Mouse (Mus musculus) CH12.LX (cell line): ENCODE data around the gene Gdf9. TPM values are rescaled to one million over a fixed set of nuclear protein-coding genes. Genes with fewer than 3 reads are reported as not detected.
A peak's percentile ranks its signal among the peaks of the same experiment; 100 is the strongest.

Experiments
- DNase-seq: peaks from one replicate; pipeline ENCODE4 v3.0.0-alpha.2; 2013; ENCODE audit errors: extremely low read depth
- H3K27ac ChIP-seq: 2 replicates; pipeline ENCODE4 v1.5.1; 2012; ENCODE audit warnings: low read depth, mild to moderate bottlenecking, control low read depth, moderate library complexity; ENCODE audit not compliant: insufficient read depth
- H3K27me3 ChIP-seq: replicated peaks from 2 replicates; pipeline ENCODE3; 2012; ENCODE audit warnings: inconsistent platforms
- H3K36me3 ChIP-seq, 2 experiments: replicated peaks in 1 of 2; 2 replicates each; pipeline versions ENCODE3 to v1.6.1; 2012; ENCODE audit warnings: inconsistent platforms in 1 of 2, low read length in 1 of 2, mild to moderate bottlenecking in 1 of 2, mixed read lengths in 1 of 2, moderate library complexity in 1 of 2; ENCODE audit not compliant: control insufficient read depth in 1 of 2, insufficient read depth in 1 of 2
- H3K4me1 ChIP-seq, 2 experiments: 2 replicates each; pipeline ENCODE4 v1.6.1; 2012; ENCODE audit warnings: inconsistent platforms in 1 of 2, moderate library complexity in 1 of 2; ENCODE audit not compliant: insufficient read depth in 2 of 2, control insufficient read depth in 1 of 2
- H3K4me2 ChIP-seq: 2 replicates; pipeline ENCODE4 v1.6.1; 2012; ENCODE audit warnings: low read depth, mild to moderate bottlenecking, control low read depth; ENCODE audit not compliant: poor library complexity, insufficient read depth, severe bottlenecking
- H3K4me3 ChIP-seq, 3 experiments: fragments of 150-350 bp in 1 of 3; sonication (generic) in 1 of 3; replicated peaks in 1 of 3; 2 replicates each; pipeline versions ENCODE3 to v1.5.1; 2011 to 2012; ENCODE audit warnings: low read depth in 2 of 3, low read length in 2 of 3, mild to moderate bottlenecking in 2 of 3, moderate library complexity in 2 of 3, control low read depth in 1 of 3, improper control_type of control experiment in 1 of 3, inconsistent platforms in 1 of 3, mixed read lengths in 1 of 3; ENCODE audit not compliant: poor library complexity in 1 of 3
- H3K79me2 ChIP-seq: replicated peaks from 2 replicates; pipeline ENCODE4 v1.6.1; 2012; ENCODE audit warnings: mild to moderate bottlenecking, moderate library complexity; ENCODE audit not compliant: control insufficient read depth, poor library complexity, insufficient read depth, severe bottlenecking; ENCODE audit errors: extremely low read depth
- H3K9ac ChIP-seq: 2 replicates; pipeline ENCODE4 v1.6.1; 2012; ENCODE audit warnings: low read depth, mild to moderate bottlenecking, control low read depth, moderate library complexity; ENCODE audit not compliant: insufficient read depth
- H3K9me3 ChIP-seq: replicated peaks from 2 replicates; pipeline ENCODE3; 2012; ENCODE audit warnings: low read length, inconsistent platforms, mixed read lengths
- BHLHE40 ChIP-seq: IDR thresholded peaks from 2 replicates; pipeline ENCODE4 v1.6.1; 2011; ENCODE audit warnings: mild to moderate bottlenecking, low read depth, low read length, improper control_type of control experiment
- CHD1 ChIP-seq: IDR thresholded peaks from 2 replicates; pipeline ENCODE4 v1.6.1; 2012; ENCODE audit warnings: low read depth, low read length, improper control_type of control experiment, inconsistent platforms
- CHD2 ChIP-seq: IDR thresholded peaks from 2 replicates; pipeline ENCODE4 v1.6.1; 2011; ENCODE audit warnings: low read length, improper control_type of control experiment
- CTCF ChIP-seq, 2 experiments: IDR thresholded peaks in 1 of 2; conservative IDR thresholded peaks in 1 of 2; 2 replicates each; pipeline ENCODE4 v1.5.1; 2011 to 2012; ENCODE audit warnings: low read depth in 2 of 2, low read length in 2 of 2, improper control_type of control experiment in 1 of 2, inconsistent platforms in 1 of 2, mild to moderate bottlenecking in 1 of 2, moderate library complexity in 1 of 2
- E2F4 ChIP-seq: IDR thresholded peaks from 2 replicates; pipeline ENCODE4 v1.6.1; 2011; ENCODE audit warnings: low read depth, low read length, improper control_type of control experiment; ENCODE audit not compliant: insufficient replicate concordance
- ELF1 ChIP-seq: IDR thresholded peaks from 2 replicates; pipeline ENCODE4 v1.6.1; 2014; ENCODE audit warnings: low read depth, mild to moderate bottlenecking, inconsistent platforms, low read length, improper control_type of control experiment
- ETS1 ChIP-seq: conservative IDR thresholded peaks from 2 replicates; pipeline ENCODE4 v1.6.1; 2012; ENCODE audit warnings: low read depth, mild to moderate bottlenecking, inconsistent platforms, low read length, improper control_type of control experiment, moderate library complexity
- GABPA ChIP-seq: IDR thresholded peaks from 2 replicates; pipeline ENCODE4 v1.6.1; 2012; ENCODE audit warnings: low read depth, low read length, improper control_type of control experiment, inconsistent platforms; ENCODE audit not compliant: insufficient replicate concordance
- HCFC1 ChIP-seq: IDR thresholded peaks from 2 replicates; pipeline ENCODE4 v1.6.1; 2012; ENCODE audit warnings: low read depth, mild to moderate bottlenecking, inconsistent platforms, low read length, improper control_type of control experiment
- IRF4 ChIP-seq: IDR thresholded peaks from 2 replicates; pipeline ENCODE4 v1.6.1; 2014; ENCODE audit warnings: low read depth, mild to moderate bottlenecking, inconsistent platforms, low read length, improper control_type of control experiment
- JUN ChIP-seq: IDR thresholded peaks from 2 replicates; pipeline ENCODE4 v1.6.1; 2011; ENCODE audit warnings: low read depth, mild to moderate bottlenecking, low read length, improper control_type of control experiment, moderate library complexity; ENCODE audit not compliant: insufficient read depth
- JUND ChIP-seq: conservative IDR thresholded peaks from 2 replicates; pipeline ENCODE4 v1.6.1; 2011; ENCODE audit warnings: low read depth, low read length, improper control_type of control experiment
- KAT2A ChIP-seq: IDR thresholded peaks from 2 replicates; pipeline ENCODE4 v1.6.1; 2012; ENCODE audit warnings: low read length, improper control_type of control experiment, inconsistent platforms; ENCODE audit not compliant: insufficient replicate concordance
- MAFK ChIP-seq: IDR thresholded peaks from 2 replicates; pipeline ENCODE4 v1.6.1; 2011; ENCODE audit warnings: low read length, improper control_type of control experiment; ENCODE audit not compliant: insufficient replicate concordance
- MAX ChIP-seq: IDR thresholded peaks from 2 replicates; pipeline ENCODE4 v1.6.1; 2011; ENCODE audit warnings: low read length, improper control_type of control experiment
- MAZ ChIP-seq: IDR thresholded peaks from 2 replicates; pipeline ENCODE4 v1.6.1; 2012; ENCODE audit warnings: low read depth, mild to moderate bottlenecking, inconsistent platforms, low read length, improper control_type of control experiment, moderate library complexity
- MEF2A ChIP-seq: IDR thresholded peaks from 2 replicates; pipeline ENCODE4 v1.6.1; 2014; ENCODE audit warnings: low read depth, mild to moderate bottlenecking, inconsistent platforms, low read length, improper control_type of control experiment, borderline replicate concordance
- MXI1 ChIP-seq: IDR thresholded peaks from 2 replicates; pipeline ENCODE4 v1.6.1; 2011; ENCODE audit warnings: mild to moderate bottlenecking, low read depth, low read length, improper control_type of control experiment
- MYC ChIP-seq: IDR thresholded peaks from 2 replicates; pipeline ENCODE4 v1.6.1; 2011; ENCODE audit warnings: low read depth, mild to moderate bottlenecking, improper control_type of control experiment, low read length
- NELFE ChIP-seq: IDR thresholded peaks from 2 replicates; pipeline ENCODE4 v1.6.1; 2011; ENCODE audit warnings: low read depth, low read length, improper control_type of control experiment
- NRF1 ChIP-seq: IDR thresholded peaks from 2 replicates; pipeline ENCODE4 v1.6.1; 2014; ENCODE audit warnings: low read depth, mild to moderate bottlenecking, inconsistent platforms, low read length, improper control_type of control experiment, moderate library complexity
- PAX5 ChIP-seq: IDR thresholded peaks from 2 replicates; pipeline ENCODE4 v1.6.1; 2012; ENCODE audit warnings: low read length, inconsistent platforms, mixed read lengths
- POLR2A ChIP-seq: IDR thresholded peaks from 2 replicates; pipeline ENCODE4 v1.6.1; 2011; ENCODE audit warnings: low read depth, mild to moderate bottlenecking, improper control_type of control experiment, low read length
- POLR2AphosphoS2 ChIP-seq: IDR thresholded peaks from 2 replicates; pipeline ENCODE4 v1.6.1; 2011; ENCODE audit warnings: low read depth, low read length, improper control_type of control experiment
- RAD21 ChIP-seq: IDR thresholded peaks from 2 replicates; pipeline ENCODE4 v1.6.1; 2011; ENCODE audit warnings: low read depth, mild to moderate bottlenecking, low read length, improper control_type of control experiment, moderate library complexity
- RCOR1 ChIP-seq: conservative IDR thresholded peaks from 2 replicates; pipeline ENCODE4 v1.6.1; 2012; ENCODE audit warnings: low read depth, mild to moderate bottlenecking, inconsistent platforms, low read length, improper control_type of control experiment
- SIN3A ChIP-seq: IDR thresholded peaks from 2 replicates; pipeline ENCODE4 v1.6.1; 2012; ENCODE audit warnings: low read length, improper control_type of control experiment, inconsistent platforms
- SMC3 ChIP-seq: IDR thresholded peaks from 2 replicates; pipeline ENCODE4 v1.6.1; 2011; ENCODE audit warnings: low read depth, low read length, improper control_type of control experiment
- TBP ChIP-seq: conservative IDR thresholded peaks from 2 replicates; pipeline ENCODE4 v1.6.1; 2011; ENCODE audit warnings: low read depth, low read length, improper control_type of control experiment
- TCF12 ChIP-seq: IDR thresholded peaks from 2 replicates; pipeline ENCODE4 v1.6.1; 2014; ENCODE audit warnings: low read depth, mild to moderate bottlenecking, inconsistent platforms, low read length, improper control_type of control experiment
- UBTF ChIP-seq: IDR thresholded peaks from 2 replicates; pipeline ENCODE4 v1.6.1; 2012; ENCODE audit warnings: low read depth, mild to moderate bottlenecking, inconsistent platforms, low read length, improper control_type of control experiment, moderate library complexity
- USF1 ChIP-seq: IDR thresholded peaks from 2 replicates; pipeline ENCODE4 v1.6.1; 2014; ENCODE audit warnings: low read depth, mild to moderate bottlenecking, inconsistent platforms, low read length, improper control_type of control experiment
- USF2 ChIP-seq: conservative IDR thresholded peaks from 2 replicates; pipeline ENCODE4 v1.6.1; 2011; ENCODE audit warnings: low read depth, low read length, improper control_type of control experiment
- ZC3H11A ChIP-seq: IDR thresholded peaks from 2 replicates; pipeline ENCODE4 v1.6.1; 2012; ENCODE audit warnings: low read depth, mild to moderate bottlenecking, inconsistent platforms, low read length, improper control_type of control experiment
- ZKSCAN1 ChIP-seq: IDR thresholded peaks from 2 replicates; pipeline ENCODE4 v1.6.1; 2012; ENCODE audit warnings: low read depth, inconsistent platforms, low read length, improper control_type of control experiment, borderline replicate concordance
- ZMIZ1 ChIP-seq: IDR thresholded peaks from 2 replicates; pipeline ENCODE4 v1.6.1; 2012; ENCODE audit warnings: low read depth, mild to moderate bottlenecking, inconsistent platforms, low read length, improper control_type of control experiment
- ZNF384 ChIP-seq: IDR thresholded peaks from 2 replicates; pipeline ENCODE4 v1.6.1; 2012; ENCODE audit warnings: low read depth, low read length, improper control_type of control experiment, inconsistent platforms
- dilution Hi-C: fragments of 300-500 bp; cut with MboI; formaldehyde crosslinking; loops from 2 replicates; pipeline ENCODE4 v1.14.3; 2020; ENCODE audit warnings: low sequenced_read_pairs; ENCODE audit not compliant: extremely low pct_unique_long_range_greater_than_20kb, extremely low pct_ligation_motif_present
- in situ Hi-C: fragments of 300-500 bp; cut with MboI; formaldehyde crosslinking; loops from 3 replicates; pipeline ENCODE4 v1.14.3; 2019; ENCODE audit warnings: low sequenced_read_pairs, low pct_ligation_motif_present, low pct_unique_long_range_greater_than_20kb, mixed read lengths
- polyA plus RNA-seq: library from polyadenylated mRNA; unstranded; fragments of >175 nt; gene quantifications from 2 replicates; pipeline ENCODE4 v1.2.1, GENCODE M21; 2012; ENCODE audit warnings: low read depth; ENCODE audit not compliant: insufficient read length
- total RNA-seq, 2 experiments: library from RNA; depleted of rRNA; stranded (reverse); fragments of 300-350 nt in 1 of 2; fragments of >200 nt in 1 of 2; gene quantifications; 2 replicates each; pipeline ENCODE4 v1.2.3; 2012 to 2014

The Gdf9 gene
- total RNA-seq (2012; rRNA removed) (0.13 TPM in 2 replicates), total RNA-seq (2014; rRNA removed) (0.16 TPM in 1 of 2 replicates, not detected in the other), polyA plus RNA-seq (not detected in 2 replicates)

DNA sequence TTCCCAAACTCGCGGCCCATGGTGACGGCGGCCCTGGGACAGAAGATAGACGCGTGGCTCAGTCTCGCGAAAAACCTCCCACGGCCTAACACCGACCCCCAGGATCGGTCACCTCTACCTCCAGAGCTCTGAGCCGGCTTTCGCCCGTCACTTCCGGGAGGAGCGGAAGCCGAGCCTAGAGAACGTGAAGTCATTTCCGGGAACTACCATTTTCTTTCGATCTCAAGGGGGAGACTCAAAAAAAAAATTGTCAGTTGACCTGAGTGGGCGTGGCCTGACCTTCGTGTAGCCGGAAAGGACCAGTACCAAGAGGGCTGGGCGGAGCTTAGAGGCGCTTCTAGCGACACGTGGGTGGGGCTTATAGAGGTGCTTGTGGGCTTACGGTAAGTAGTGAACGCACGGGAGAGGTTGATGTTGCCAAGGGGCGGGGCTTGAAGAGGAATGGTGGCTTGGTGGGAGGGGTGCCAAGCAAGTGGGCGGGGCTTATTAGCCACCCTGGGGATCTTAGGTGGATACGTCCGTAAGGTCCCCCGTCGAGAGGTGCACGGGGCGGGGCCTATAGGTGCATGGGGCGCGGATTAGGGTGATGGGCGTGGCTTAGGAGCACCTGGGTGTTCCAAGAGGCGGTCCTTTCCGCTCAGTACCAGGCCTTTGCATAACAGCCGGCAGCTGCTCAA is at the start of gene Gdf9, which contains the start of gene Uqcrq:
Gdf9 (plus strand) TSS at position 354 of the 677 bp plus-strand sequence.
Uqcrq (minus strand) TSS at position 162 of the 677 bp plus-strand sequence.
- dilution Hi-C loops, result no loop called here
- peak within 1 kb of the TSS; percentile 99 for H3K9ac ChIP-seq

DNA sequence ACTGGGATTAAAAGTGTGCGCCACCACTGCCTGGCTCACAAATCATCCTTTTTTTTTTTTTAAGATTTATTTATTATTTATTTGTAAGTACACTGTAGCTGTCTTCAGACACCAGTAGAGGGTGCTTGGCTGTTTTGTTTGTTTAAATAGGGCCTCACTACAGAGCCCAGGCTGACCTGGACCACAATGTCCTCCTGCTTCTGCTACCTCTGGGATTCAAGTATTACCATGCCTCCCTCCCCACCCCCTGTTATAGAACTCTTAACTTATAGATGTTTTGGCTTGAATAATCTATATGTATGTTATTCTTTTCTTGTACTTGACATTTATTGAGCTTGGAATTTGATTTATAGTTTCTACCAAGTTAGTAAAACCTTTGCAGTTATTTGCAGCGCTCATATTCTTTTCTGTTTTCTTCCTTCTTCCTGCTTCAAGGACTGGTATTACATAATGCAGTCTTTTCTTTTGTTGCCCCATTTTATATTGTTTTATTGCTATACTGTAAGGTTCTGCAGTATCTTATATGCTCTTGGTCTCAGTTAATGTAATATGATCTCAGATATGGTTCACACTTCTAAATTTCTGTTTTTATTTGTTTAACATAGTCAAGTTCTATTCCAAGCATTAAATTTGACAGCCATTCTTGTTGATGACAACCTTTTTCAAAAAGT is 46.9 kb upstream of the Gdf9 start:
- no peaks in the 10 kb centered on the region for H3K4me1 ChIP-seq
- no peak overlapping the region for H3K4me2 ChIP-seq
- in situ Hi-C loops (no loop called here), dilution Hi-C loops (no loop called here)
- no peak overlapping the region for H3K27ac ChIP-seq
- H3K36me3 ChIP-seq, result peaks cover 22 to 75% of the 10 kb centered on the region in 2 experiments
- H3K79me2 ChIP-seq, result peaks cover 4% of the 10 kb centered on the region; the same call in 1 of the 2 replicates
- no peak overlapping the region for H3K4me3 ChIP-seq
- no peak overlapping the region for H3K9ac ChIP-seq
- no peaks in the 10 kb centered on the region for H3K9me3 ChIP-seq
- H3K27me3 ChIP-seq, result no peaks in the 10 kb centered on the region
- no peak for DNase-seq
- TF ChIP-seq NRF1, result no peak
- TF ChIP-seq POLR2AphosphoS2, result no peak
- no peak for TF ChIP-seq SIN3A
- TF ChIP-seq ZC3H11A, result no peak

More for the DNA sequence above, at the start of gene Gdf9, which contains the start of gene Uqcrq:
- peak within 1 kb of the TSS; percentile 91 to 100 (median 98) for H3K4me3 ChIP-seq
- in situ Hi-C loops, result no loop called here
- H3K79me2 ChIP-seq, result peaks cover 18% of the 10 kb centered on the region
- peaks cover 12 to 29% of the 10 kb centered on the region in 2 experiments for H3K36me3 ChIP-seq
- H3K27me3 ChIP-seq, result peaks cover 3% of the 10 kb centered on the region
- TF ChIP-seq ZC3H11A, result no peak
- TF ChIP-seq MAZ, result no peak; the same call in 1 of the 2 replicates
- TF ChIP-seq MEF2A, result no peak; the same call in 1 of the 2 replicates
- TF ChIP-seq RCOR1, result no peak
- TF ChIP-seq E2F4, result 0 out of 2 replicates have a peak, but pooled peaks have one; percentile 65
- no peak; the same call in 1 of the 2 replicates for TF ChIP-seq MAX
- peak; percentile 73; the same call in 1 of the 2 replicates for TF ChIP-seq KAT2A
- TF ChIP-seq UBTF, result peak; percentile 77; the same call in 1 of the 2 replicates
- TF ChIP-seq SMC3, result no peak
- TF ChIP-seq MXI1, result no peak
- TF ChIP-seq ZNF384, result peak; percentile 98
- TF ChIP-seq TCF12, result peak; percentile 39
- TF ChIP-seq ELF1, result peak; percentile 95
- TF ChIP-seq POLR2A, result peak; percentile 93
- TF ChIP-seq ZMIZ1, result 0 out of 2 replicates have a peak, but pooled peaks have one; percentile 14
- TF ChIP-seq JUN, result peak; percentile 52; the same call in 1 of the 2 replicates
- peak; percentile 84 for TF ChIP-seq TBP
- no peak for TF ChIP-seq NRF1
- TF ChIP-seq CHD1, result peak; percentile 98; the same call in 1 of the 2 replicates
- peak; percentile 60 for TF ChIP-seq USF1
- TF ChIP-seq BHLHE40, result peak; percentile 80
- no peak; the same call in 1 of the 2 replicates for TF ChIP-seq GABPA
- no peak for TF ChIP-seq PAX5
- no peak for TF ChIP-seq CHD2
- TF ChIP-seq IRF4, result no peak
- no peak for TF ChIP-seq MAFK
- no peak for TF ChIP-seq RAD21
- TF ChIP-seq MYC, result peak; percentile 75; the same call in 1 of the 2 replicates
- TF ChIP-seq NELFE, result peak; percentile 82
- TF ChIP-seq SIN3A, result peak; percentile 89
- TF ChIP-seq ZKSCAN1, result no peak
- TF ChIP-seq ETS1, result peak; percentile 37; the same call in 1 of the 2 replicates
- TF ChIP-seq CTCF (conservative IDR thresholded peaks at IDR 0.05 in 1 of 2, IDR thresholded peaks at IDR 0.05 in 1 of 2; ENCODE audit: low read depth in 2 of 2, low read length in 2 of 2), result no peak
- no peak for TF ChIP-seq JUND
- TF ChIP-seq USF2, result 0 out of 2 replicates have a peak, but pooled peaks have one; percentile 6
- TF ChIP-seq POLR2AphosphoS2, result peak; percentile 70; the same call in 1 of the 2 replicates
- peak; percentile 86 for TF ChIP-seq HCFC1
- peak within 1 kb of the TSS; percentile 92 for H3K27ac ChIP-seq
- peak; percentile 100 for DNase-seq
- peaks cover 8 to 21% of the 10 kb centered on the region in 2 experiments for H3K4me1 ChIP-seq
- H3K9me3 ChIP-seq, result no peaks in the 10 kb centered on the region
- peak within 1 kb of the TSS; percentile 85 for H3K4me2 ChIP-seq
